ENCODE assay signal across 21 mouse cellular contexts in genomic region chr8:81412707-81413106, GRCm38 (mm10).
"Had no signal": no experiment of that assay in that cellular context is flagged by ENCODE, and none has a peak within 500 bp of the region (broad histone marks: within the 10 kb centered on the region; RNA-seq: fewer than 3 reads in every experiment).

No protein-coding gene starts in this region.

- H3K4me1 ChIP-seq: limb, embryonic 10.5 days; liver, embryonic 12.5 days; liver, embryonic 15.5 days; lung, embryonic 15.5 days; stomach, embryonic 15.5 days had no signal

- ATAC-seq: liver, embryonic 12.5 days; midbrain, embryonic 13.5 days had no signal

- DNase-seq: kidney, adult 2 months; kidney, postnatal 36 days; liver; lung, adult 18-20 months; lung, postnatal 10 days; lung, postnatal 36 days; retina, postnatal 1 day; right cerebral cortex, postnatal 25 days; spleen, adult 18-20 months; thymus, postnatal 25 days had no signal

- H3K9ac ChIP-seq: limb, embryonic 13.5 days; liver, embryonic 12.5 days; liver, embryonic 15.5 days; lung, embryonic 15.5 days; midbrain, embryonic 13.5 days; neural tube, embryonic 13.5 days; stomach, embryonic 15.5 days had no signal

- H3K36me3 ChIP-seq: limb, embryonic 10.5 days; limb, embryonic 13.5 days; liver, embryonic 12.5 days; liver, embryonic 15.5 days; lung, embryonic 15.5 days; midbrain, embryonic 13.5 days; neural tube, embryonic 13.5 days; stomach, embryonic 15.5 days had no signal

- H3K9me3 ChIP-seq: limb, embryonic 10.5 days; limb, embryonic 13.5 days; liver, embryonic 12.5 days; liver, embryonic 15.5 days; lung, embryonic 15.5 days; megakaryocyte, embryonic 14.5 days; midbrain, embryonic 13.5 days; neural tube, embryonic 13.5 days; stomach, embryonic 15.5 days had no signal

- H3K27ac ChIP-seq: kidney, postnatal 0 days; limb, embryonic 10.5 days; limb, embryonic 13.5 days; liver, embryonic 12.5 days; liver, embryonic 15.5 days; lung, embryonic 15.5 days; midbrain, embryonic 13.5 days; neural tube, embryonic 13.5 days; stomach, embryonic 15.5 days had no signal

- H3K27me3 ChIP-seq: limb, embryonic 13.5 days; liver, embryonic 12.5 days; liver, embryonic 15.5 days; lung, embryonic 15.5 days; megakaryocyte, embryonic 14.5 days; midbrain, embryonic 13.5 days; neural tube, embryonic 13.5 days; stomach, embryonic 15.5 days had no signal

- H3K4me3 ChIP-seq: limb, embryonic 10.5 days; limb, embryonic 13.5 days; liver, embryonic 12.5 days; liver, embryonic 15.5 days; lung, embryonic 15.5 days; megakaryocyte, embryonic 14.5 days; midbrain, embryonic 13.5 days; myocyte; neural tube, embryonic 13.5 days; stomach, embryonic 15.5 days had no signal

- H3K4me2 ChIP-seq: limb, embryonic 13.5 days; liver, embryonic 12.5 days; liver, embryonic 15.5 days; lung, embryonic 15.5 days; midbrain, embryonic 13.5 days; neural tube, embryonic 13.5 days; stomach, embryonic 15.5 days had no signal
